Mouse (Mus musculus) CD8-positive naive resting alpha-beta T cell, adult 2 months (primary cell): ENCODE results near the gene Mief2.

ENCODE experiments used
- DNase-seq, 2 experiments: peaks; one replicate each; pipeline ENCODE4 v3.0.0; 2022; ENCODE audit warnings: low read depth in 2 of 2, low spot score in 2 of 2

Gene Mief2

GRCm38 (mm10) chr11:60728260-60728761, at the start of gene Mief2:
TSS of gene Mief2 (plus strand) at chr11:60728398.
- DNase-seq, result peak; percentile 79 to 84

- no peak for DNase-seq
Measured at GRCm38 (mm10) chr11:60696165-60696564, 32.0 kb upstream of the Mief2 start.

GRCm38 (mm10) chr11:60697561-60697960, 30.6 kb upstream of the Mief2 start:
- peak in 1 of 2 experiments; percentile 18 for DNase-seq

- no peak for DNase-seq
Measured at GRCm38 (mm10) chr11:60698806-60699523, 29.2 kb upstream of the Mief2 start.

GRCm38 (mm10) chr11:60699524-60700075, 28.6 kb upstream of the Mief2 start, which contains the start of gene Llgl1:
TSS of gene Llgl1 (plus strand) at chr11:60699723.
- peak; percentile 71 for DNase-seq

GRCm38 (mm10) chr11:60700320-60701185, 27.6 kb upstream of the Mief2 start:
- no peak for DNase-seq

GRCm38 (mm10) chr11:60701611-60702010, 26.6 kb upstream of the Mief2 start:
- no peak for DNase-seq

- peak; percentile 42 to 59 for DNase-seq
Measured at GRCm38 (mm10) chr11:60703131-60703530, 25.1 kb upstream of the Mief2 start.

- no peak for DNase-seq
Measured at GRCm38 (mm10) chr11:60704023-60704880, 23.9 kb upstream of the Mief2 start.

GRCm38 (mm10) chr11:60705255-60705654, 22.9 kb upstream of the Mief2 start:
- no peak for DNase-seq

GRCm38 (mm10) chr11:60706076-60706475, 22.1 kb upstream of the Mief2 start:
- no peak for DNase-seq

- DNase-seq, result no peak
Measured at GRCm38 (mm10) chr11:60706696-60707480, 21.3 kb upstream of the Mief2 start.

- DNase-seq, result no peak
Measured at GRCm38 (mm10) chr11:60707672-60708071, 20.5 kb upstream of the Mief2 start.

GRCm38 (mm10) chr11:60708631-60709030, 19.6 kb upstream of the Mief2 start:
- no peak for DNase-seq

- DNase-seq, result no peak
Measured at GRCm38 (mm10) chr11:60709481-60710465, 18.4 kb upstream of the Mief2 start.

- no peak for DNase-seq
Measured at GRCm38 (mm10) chr11:60711218-60711617, 17.0 kb upstream of the Mief2 start.

- DNase-seq, result no peak
Measured at GRCm38 (mm10) chr11:60712040-60712439, 16.2 kb upstream of the Mief2 start.

GRCm38 (mm10) chr11:60712639-60713255, 15.5 kb upstream of the Mief2 start:
- DNase-seq, result no peak
